In genomic region chr6:146110425-146110824, GRCm38 (mm10) we compare ENCODE assay signal across 18 mouse cellular contexts.
DNase-seq lines count a peak whose midpoint lies in the region; ATAC-seq lines count a peak whose summit lies in the region.
"Had no signal": no experiment of that assay in that cellular context is flagged by ENCODE, and none has a peak within 500 bp of the region (broad histone marks: within the 10 kb centered on the region; RNA-seq: fewer than 3 reads in every experiment).

No protein-coding gene starts in this region.

- H3K27me3 ChIP-seq in hindbrain, embryonic 10.5 days (ENCODE audit: insufficient read depth, poor library complexity, severe bottlenecking) = no peaks in the 10 kb centered on the region
- H3K27me3 ChIP-seq in hindbrain, embryonic 16.5 days (replicated peaks; ENCODE audit: control insufficient read depth, insufficient read depth, low read length) = no peaks in the 10 kb centered on the region
- H3K27me3 ChIP-seq in midbrain, embryonic 14.5 days (ENCODE audit: control insufficient read depth, insufficient read depth, low read length) = no peaks in the 10 kb centered on the region
- no peaks in the 10 kb centered on the region for H3K27me3 ChIP-seq in midbrain, embryonic 13.5 days
- no peaks in the 10 kb centered on the region for H3K27me3 ChIP-seq in hindbrain, embryonic 13.5 days
- H3K27me3 ChIP-seq: forebrain, embryonic 13.5 days had no signal

- H3K9me3 ChIP-seq in hindbrain, embryonic 10.5 days = no peaks in the 10 kb centered on the region
- H3K9me3 ChIP-seq in hindbrain, embryonic 16.5 days (ENCODE audit: control insufficient read depth, low read length) = peaks cover 3% of the 10 kb centered on the region; the same call in 1 of the 2 replicates
- H3K9me3 ChIP-seq in midbrain, embryonic 14.5 days (ENCODE audit: control insufficient read depth, low read length) = no peaks in the 10 kb centered on the region
- no peaks in the 10 kb centered on the region for H3K9me3 ChIP-seq in midbrain, embryonic 13.5 days
- no peaks in the 10 kb centered on the region for H3K9me3 ChIP-seq in hindbrain, embryonic 13.5 days
- H3K9me3 ChIP-seq: forebrain, embryonic 13.5 days had no signal

- H3K27ac ChIP-seq in hindbrain, embryonic 10.5 days = peak overlapping the region; percentile 88
- no peak overlapping the region for H3K27ac ChIP-seq in hindbrain, embryonic 16.5 days (ENCODE audit: low read depth, low read length)
- peak overlapping the region; percentile 57; the same call in 1 of the 2 replicates for H3K27ac ChIP-seq in midbrain, embryonic 14.5 days (replicated peaks; ENCODE audit: low read depth, low read length)
- no peak overlapping the region; the same call in 1 of the 2 replicates for H3K27ac ChIP-seq in midbrain, embryonic 13.5 days
- H3K27ac ChIP-seq in hindbrain, embryonic 13.5 days = peak overlapping the region; percentile 81
- H3K27ac ChIP-seq: forebrain, embryonic 13.5 days; liver, embryonic 14.5 days had no signal

- no peak overlapping the region for H3K4me3 ChIP-seq in hindbrain, embryonic 10.5 days
- H3K4me3 ChIP-seq in hindbrain, embryonic 16.5 days (ENCODE audit: low read length) = no peak overlapping the region
- no peak overlapping the region for H3K4me3 ChIP-seq in midbrain, embryonic 14.5 days (replicated peaks; ENCODE audit: low read depth, low read length)
- H3K4me3 ChIP-seq in midbrain, embryonic 13.5 days (replicated peaks) = no peak overlapping the region
- H3K4me3 ChIP-seq in hindbrain, embryonic 13.5 days = no peak overlapping the region
- H3K4me3 ChIP-seq: forebrain, embryonic 13.5 days; megakaryocyte, embryonic 14.5 days had no signal

- ATAC-seq in hindbrain, embryonic 16.5 days = no peak
- no peak for ATAC-seq in midbrain, embryonic 14.5 days (ENCODE audit: low FRiP score, low TSS enrichment)
- ATAC-seq in midbrain, embryonic 13.5 days = no peak
- ATAC-seq in hindbrain, embryonic 13.5 days (ENCODE audit: low FRiP score) = no peak
- ATAC-seq: intestine, postnatal 0 days had no signal

- no peak overlapping the region for H3K9ac ChIP-seq in hindbrain, embryonic 16.5 days (ENCODE audit: low read depth, low read length)
- H3K9ac ChIP-seq in midbrain, embryonic 14.5 days (replicated peaks; ENCODE audit: low read length) = no peak overlapping the region
- no peak overlapping the region for H3K9ac ChIP-seq in midbrain, embryonic 13.5 days (replicated peaks)
- no peak overlapping the region for H3K9ac ChIP-seq in hindbrain, embryonic 13.5 days
- H3K9ac ChIP-seq: forebrain, embryonic 13.5 days; liver, embryonic 14.5 days had no signal

- DNase-seq in hindbrain, embryonic 10.5 days (ENCODE audit: low spot score) = no peak
- DNase-seq in midbrain, embryonic 14.5 days = no peak
- DNase-seq in frontal cortex, postnatal 10 days (ENCODE audit: low spot score in 2 of 2) = no peak
- no peak for DNase-seq in left cerebral cortex, postnatal 14 days (ENCODE audit: low spot score in 2 of 2)
- no peak for DNase-seq in layer of hippocampus, adult 18-20 months (ENCODE audit: low spot score in 2 of 2)
- DNase-seq: cerebellum, adult 9-11 months; gastrocnemius, postnatal 36 days; kidney, postnatal 14 days; right cerebral cortex, adult 18-20 months; thymus, postnatal 4 days had no signal

- peaks cover 57% of the 10 kb centered on the region for H3K4me1 ChIP-seq in hindbrain, embryonic 10.5 days (replicated peaks)
- H3K4me1 ChIP-seq in hindbrain, embryonic 16.5 days (ENCODE audit: control insufficient read depth, insufficient read depth, low read depth, low read length) = peaks cover 20% of the 10 kb centered on the region
- H3K4me1 ChIP-seq in midbrain, embryonic 14.5 days (ENCODE audit: control insufficient read depth, insufficient read depth, low read length) = peaks cover 18% of the 10 kb centered on the region
- peaks cover 49% of the 10 kb centered on the region for H3K4me1 ChIP-seq in midbrain, embryonic 13.5 days (replicated peaks)
- peaks cover 54% of the 10 kb centered on the region for H3K4me1 ChIP-seq in hindbrain, embryonic 13.5 days (replicated peaks)

- intact Hi-C loops in left cerebral cortex, postnatal 14 days (cut with DNase I) = no loop called here

- no peaks in the 10 kb centered on the region for H3K36me3 ChIP-seq in hindbrain, embryonic 10.5 days
- H3K36me3 ChIP-seq in hindbrain, embryonic 16.5 days (ENCODE audit: control insufficient read depth, insufficient read depth, low read length) = no peaks in the 10 kb centered on the region
- H3K36me3 ChIP-seq in midbrain, embryonic 14.5 days (ENCODE audit: control insufficient read depth, insufficient read depth, low read length) = no peaks in the 10 kb centered on the region
- no peaks in the 10 kb centered on the region for H3K36me3 ChIP-seq in midbrain, embryonic 13.5 days
- H3K36me3 ChIP-seq in hindbrain, embryonic 13.5 days = no peaks in the 10 kb centered on the region

- no peak overlapping the region for H3K4me2 ChIP-seq in hindbrain, embryonic 16.5 days (ENCODE audit: low read length)
- no peak overlapping the region for H3K4me2 ChIP-seq in midbrain, embryonic 14.5 days (ENCODE audit: low read length)
- H3K4me2 ChIP-seq in midbrain, embryonic 13.5 days (replicated peaks) = no peak overlapping the region
- no peak overlapping the region for H3K4me2 ChIP-seq in hindbrain, embryonic 13.5 days
- H3K4me2 ChIP-seq: forebrain, embryonic 13.5 days; heart, embryonic 11.5 days had no signal

- WGBS in hindbrain, embryonic 10.5 days = 69% methylated on average over 4 of the region's 4 CpGs
- 49% methylated on average over 4 of the region's 4 CpGs for WGBS in hindbrain, embryonic 16.5 days
- 62% methylated on average over 4 of the region's 4 CpGs for WGBS in midbrain, embryonic 14.5 days
- WGBS in midbrain, embryonic 13.5 days = 63% methylated on average over 4 of the region's 4 CpGs
- WGBS in hindbrain, embryonic 13.5 days = 50% methylated on average over 4 of the region's 4 CpGs

Comparison
In these comparisons a context has a peak if more than half of its experiments do, and no peak if none do; other contexts are left out.
1. H3K27ac ChIP-seq: peak in hindbrain, embryonic 10.5 days (single experiment), midbrain, embryonic 14.5 days (single experiment) and hindbrain, embryonic 13.5 days (single experiment); none in hindbrain, embryonic 16.5 days (single experiment) and midbrain, embryonic 13.5 days (single experiment).